Mouse (Mus musculus) forebrain, postnatal 0 days (tissue): ENCODE results near the gene Olfr293. TPM values are rescaled to one million over a fixed set of nuclear protein-coding genes. Genes with fewer than 3 reads are reported as not detected.

Experiments used
- ATAC-seq: fragments of 200-750 bp; cut with Nextera tagmentation; 2 replicates; pipeline ENCODE4 v1.8.0; 2017; ENCODE audit warnings: mild to moderate bottlenecking, moderate library complexity
- DNase-seq: peaks from one replicate; pipeline ENCODE4 v3.0.0-alpha.2; 2015
- H3K27ac ChIP-seq: fragments of 300-500 bp; sonication (generic); 2 replicates; pipeline ENCODE4 v1.5.1; 2014; ENCODE audit warnings: low read depth, mild to moderate bottlenecking, antibody characterized with exemption, low read length, moderate library complexity, mixed read lengths
- H3K27me3 ChIP-seq: fragments of 300-500 bp; sonication (generic); 2 replicates; pipeline ENCODE4 v1.6.1; 2014; ENCODE audit warnings: mild to moderate bottlenecking, low read length, mixed read lengths; ENCODE audit not compliant: insufficient read depth
- H3K36me3 ChIP-seq: fragments of 300-500 bp; sonication (generic); 2 replicates; pipeline ENCODE4 v1.6.1; 2014; ENCODE audit warnings: mild to moderate bottlenecking, moderate library complexity; ENCODE audit not compliant: insufficient read depth
- H3K4me1 ChIP-seq: fragments of 300-500 bp; sonication (generic); 2 replicates; pipeline ENCODE4 v1.6.1; 2014; ENCODE audit warnings: antibody characterized with exemption; ENCODE audit not compliant: insufficient read depth
- H3K4me2 ChIP-seq: fragments of 300-500 bp; sonication (generic); 2 replicates; pipeline ENCODE4 v1.6.1; 2014; ENCODE audit warnings: low read depth, mild to moderate bottlenecking, moderate library complexity
- H3K4me3 ChIP-seq: fragments of 300-500 bp; sonication (generic); 2 replicates; pipeline ENCODE4 v1.5.1; 2014; ENCODE audit warnings: low read depth, low read length, mixed read lengths
- H3K9ac ChIP-seq: fragments of 300-500 bp; sonication (generic); 2 replicates; pipeline ENCODE4 v1.6.1; 2014; ENCODE audit warnings: mild to moderate bottlenecking
- H3K9me3 ChIP-seq: fragments of 300-500 bp; sonication (generic); 2 replicates; pipeline ENCODE4 v1.6.1; 2016; ENCODE audit warnings: low read length
- CTCF ChIP-seq: sonication (generic); IDR thresholded peaks from 2 replicates; pipeline ENCODE4 v1.5.1; 2016; ENCODE audit warnings: antibody characterized with exemption, control low read depth, low read depth
- WGBS: fragments of 180-500 bp; shearing (Covaris S2); extraction: QIAGEN DNeasy Blood & Tissue Kit; methylation state at CpG from one replicate; pipeline ENCODE4 v1.1.7; 2014; 5-methylcytosine and 5-hydroxymethylcytosine counted together
- polyA plus RNA-seq: library from polyadenylated mRNA; unstranded; fragments of >200 nt; fragmentation: Nextera tagmentation; extraction: Ambion mirVana; gene quantifications from 2 replicates; pipeline ENCODE4 v1.2.1, GENCODE M21; 2015
- total RNA-seq: library from RNA; depleted of rRNA; stranded (reverse); fragments of >200 nt; gene quantifications from 2 replicates; pipeline ENCODE4 v1.2.3, GENCODE M21; 2014; rRNA removed

The Olfr293 gene
- total RNA-seq (not detected in 2 replicates), polyA plus RNA-seq (not detected in 2 replicates)

DNA sequence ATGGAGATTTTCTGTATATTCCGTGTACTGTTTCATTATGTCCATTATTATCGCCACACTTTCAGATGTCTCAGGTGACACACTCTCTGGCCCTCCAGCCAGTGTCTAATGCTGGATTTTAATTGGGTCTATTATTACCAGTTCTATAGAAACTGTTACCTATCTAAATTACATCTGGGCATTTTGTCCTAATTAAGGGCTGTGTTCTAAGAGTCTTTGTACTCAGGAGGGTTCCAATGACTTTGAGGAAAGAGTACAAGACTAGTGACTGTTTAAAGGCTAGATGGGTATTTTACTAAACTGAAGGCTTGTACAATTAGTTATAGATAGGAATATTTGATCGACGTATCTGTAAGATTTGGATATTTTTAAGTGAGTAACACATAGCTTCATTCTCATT, at the start of gene Olfr293:
Gene Olfr293, plus strand, starts transcription at position 301 of the 400 bp plus-strand sequence.
- 88% methylated on average over 4 of the region's 4 CpGs for WGBS
- no peaks in the 10 kb centered on the region for H3K9me3 ChIP-seq

GRCm38 (mm10) chr7:86616543-86616942, 32.3 kb upstream of the Olfr293 start, which contains the start of gene Olfr294:
Olfr294 (minus strand) TSS chr7:86616643.
- Histone ChIP-seq H3K9ac (no peak within 1 kb of the TSS), H3K4me3 (no peak within 1 kb of the TSS), H3K4me1 (no peaks in the 10 kb centered on the region), H3K4me2 (no peak within 1 kb of the TSS), H3K27me3 (no peaks in the 10 kb centered on the region), H3K27ac (no peak within 1 kb of the TSS), H3K36me3 (no peaks in the 10 kb centered on the region), H3K9me3 (no peaks in the 10 kb centered on the region)
- 58% methylated on average over 2 of the region's 2 CpGs for WGBS
- TF ChIP-seq CTCF: no peak
- DNase-seq (no peak), ATAC-seq (no peak)

More for the DNA sequence above, at the start of gene Olfr293:
- H3K27ac ChIP-seq: no peak within 1 kb of the TSS
- no peak for ATAC-seq
- no peaks in the 10 kb centered on the region for H3K27me3 ChIP-seq
- DNase-seq: no peak
- H3K4me2 ChIP-seq: no peak within 1 kb of the TSS
- H3K9ac ChIP-seq: no peak within 1 kb of the TSS
- no peaks in the 10 kb centered on the region for H3K36me3 ChIP-seq
- TF ChIP-seq CTCF: no peak
- no peaks in the 10 kb centered on the region for H3K4me1 ChIP-seq
- no peak within 1 kb of the TSS for H3K4me3 ChIP-seq

GRCm38 (mm10) chr7:86688030-86688429, 39.2 kb downstream of the Olfr293 start, which contains the start of gene Olfr292:
Olfr292 (plus strand) TSS chr7:86688330.
- no peak within 1 kb of the TSS for H3K9ac ChIP-seq
- no peak for TF ChIP-seq CTCF
- ATAC-seq (no peak), DNase-seq (no peak)
- H3K27ac ChIP-seq: no peak within 1 kb of the TSS
- H3K4me1 ChIP-seq: no peaks in the 10 kb centered on the region
- no peaks in the 10 kb centered on the region for H3K36me3 ChIP-seq
- no peaks in the 10 kb centered on the region for H3K27me3 ChIP-seq
- no peaks in the 10 kb centered on the region for H3K9me3 ChIP-seq
- H3K4me3 ChIP-seq: no peak within 1 kb of the TSS
- H3K4me2 ChIP-seq: no peak within 1 kb of the TSS

Other genes with a start within 250 kb of the Olfr293 start
- gene Olfr301, start 245.2 kb upstream of the Olfr293 start, total RNA-seq: not detected in 2 replicates
- not detected in 2 replicates for gene Olfr301, start 245.2 kb upstream of the Olfr293 start, polyA plus RNA-seq
- gene Olfr299, start 189.1 kb upstream of the Olfr293 start, total RNA-seq: not detected in 2 replicates
- gene Olfr299, start 189.1 kb upstream of the Olfr293 start, polyA plus RNA-seq: not detected in 2 replicates
- not detected in 2 replicates for gene Olfr298, start 156.6 kb upstream of the Olfr293 start, total RNA-seq
- not detected in 2 replicates for gene Olfr298, start 156.6 kb upstream of the Olfr293 start, polyA plus RNA-seq
- gene Olfr297, start 129.1 kb upstream of the Olfr293 start, total RNA-seq: not detected in 2 replicates
- not detected in 2 replicates for gene Olfr297, start 129.1 kb upstream of the Olfr293 start, polyA plus RNA-seq
- not detected in 2 replicates for gene Olfr295, start 65.2 kb upstream of the Olfr293 start, total RNA-seq
- gene Olfr295, start 65.2 kb upstream of the Olfr293 start, polyA plus RNA-seq: not detected in 2 replicates
- not detected in 2 replicates for gene Olfr294, start 32.4 kb upstream of the Olfr293 start, total RNA-seq
- not detected in 2 replicates for gene Olfr294, start 32.4 kb upstream of the Olfr293 start, polyA plus RNA-seq
- gene Olfr292, start 39.3 kb downstream of the Olfr293 start, total RNA-seq: not detected in 2 replicates
- not detected in 2 replicates for gene Olfr292, start 39.3 kb downstream of the Olfr293 start, polyA plus RNA-seq
- 3.0 and 3.3 TPM in 2 replicates for gene Folh1, start 126.9 kb downstream of the Olfr293 start, total RNA-seq
- 1.5 and 2.0 TPM in 2 replicates for gene Folh1, start 126.9 kb downstream of the Olfr293 start, polyA plus RNA-seq
- gene Vmn2r77, start 146.0 kb downstream of the Olfr293 start, total RNA-seq: not detected in 2 replicates
- not detected in 2 replicates for gene Vmn2r77, start 146.0 kb downstream of the Olfr293 start, polyA plus RNA-seq